Mouse (Mus musculus) frontal cortex, postnatal 10 days (tissue): ENCODE measurements around the gene Sbk1.
"Not testable (repeated sequence)": the region's sequence is repeated elsewhere in the genome, so short reads cannot be mapped to it uniquely, and the experiment has no call there.

Experiments used
- DNase-seq, 2 experiments: peaks; one replicate each; pipeline ENCODE4 v3.0.0; 2022; ENCODE audit warnings: low spot score in 2 of 2, mixed read lengths in 1 of 2

Sbk1 gene

DNA sequence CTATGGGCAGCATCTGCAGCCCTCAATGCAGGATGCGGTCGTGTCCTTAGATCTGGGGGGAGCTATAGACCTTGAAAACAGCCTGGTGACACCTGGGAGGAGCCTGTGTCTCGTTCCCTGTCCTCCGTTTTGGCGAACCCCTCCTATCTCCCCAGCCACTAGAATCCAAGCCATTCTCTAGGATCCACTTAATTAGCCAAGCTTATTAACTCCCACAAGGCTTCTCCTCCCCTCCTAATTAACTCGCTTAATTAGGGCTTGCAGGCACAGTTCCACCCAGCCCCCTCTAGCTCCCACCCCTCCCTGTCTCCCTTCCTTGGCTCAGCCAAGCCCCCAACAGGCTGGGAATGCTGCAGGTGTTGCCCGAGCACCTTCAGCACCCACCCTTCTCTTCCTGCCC is 8.5 kb upstream of the Sbk1 start:
- DNase-seq = no peak

DNA sequence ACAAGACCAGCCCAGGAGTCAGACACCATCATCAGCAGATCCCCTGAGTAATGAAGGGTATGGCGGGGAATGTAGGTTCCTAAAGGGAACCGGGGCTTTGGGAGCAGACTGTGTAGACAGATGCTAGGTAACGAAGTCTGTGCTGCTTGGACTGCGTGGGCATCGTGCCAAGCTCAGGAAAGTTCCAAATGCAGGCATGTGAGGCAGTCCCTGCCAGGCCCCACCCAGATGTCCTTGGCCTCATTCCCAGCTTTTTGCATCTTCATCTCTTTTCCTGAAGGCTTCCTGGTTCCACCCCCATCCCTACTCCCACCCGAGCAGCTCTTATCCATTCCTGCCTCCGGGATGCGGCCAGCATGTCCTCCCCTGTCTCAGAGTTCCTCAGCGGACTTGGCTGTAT is 6.5 kb upstream of the Sbk1 start:
- peak; percentile 77 to 86 for DNase-seq

DNA sequence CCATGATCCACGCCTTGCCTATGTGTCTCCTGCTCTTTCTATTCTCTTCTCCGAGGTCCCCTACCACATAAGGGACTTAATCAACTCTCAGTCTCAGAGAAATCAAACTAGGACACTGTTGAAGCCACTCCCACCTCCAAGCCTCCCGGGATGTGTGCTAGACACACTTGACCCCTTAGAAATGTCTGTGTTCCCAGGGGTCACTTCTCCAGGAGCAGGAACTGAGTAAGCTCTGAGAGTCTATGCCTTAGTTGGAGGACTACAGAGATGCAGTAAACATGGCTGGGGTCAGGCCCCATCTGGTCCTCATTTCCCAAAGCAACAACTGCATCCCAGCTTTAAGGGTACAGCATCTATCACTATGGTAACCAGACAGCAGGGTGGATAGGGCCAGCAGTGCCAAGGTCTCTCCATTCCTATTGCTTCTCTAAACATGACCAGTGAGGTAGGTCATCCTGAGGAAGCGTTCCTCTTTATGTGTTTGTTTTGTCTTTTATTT is 6.0 kb upstream of the Sbk1 start:
- DNase-seq = no peak

DNA sequence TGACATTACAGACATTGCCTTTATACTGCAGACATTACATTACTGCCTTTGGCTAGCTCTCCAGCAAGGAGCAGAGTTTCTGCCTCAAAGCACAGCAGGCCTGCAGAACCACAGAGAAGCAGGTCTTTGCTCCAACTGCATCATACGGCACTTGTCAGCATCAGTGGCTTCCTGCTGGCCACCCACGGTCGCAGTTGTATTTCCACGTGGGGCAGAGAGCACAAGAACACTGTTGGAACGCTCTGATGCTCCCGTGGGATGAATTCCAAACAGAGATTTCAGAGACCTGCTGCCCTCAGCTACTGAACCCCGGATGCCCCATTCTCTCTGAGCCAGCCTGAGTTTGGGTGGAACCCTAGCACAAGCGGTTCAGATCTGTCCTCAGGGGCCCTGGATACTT is 4.8 kb upstream of the Sbk1 start:
- DNase-seq = no peak

DNA sequence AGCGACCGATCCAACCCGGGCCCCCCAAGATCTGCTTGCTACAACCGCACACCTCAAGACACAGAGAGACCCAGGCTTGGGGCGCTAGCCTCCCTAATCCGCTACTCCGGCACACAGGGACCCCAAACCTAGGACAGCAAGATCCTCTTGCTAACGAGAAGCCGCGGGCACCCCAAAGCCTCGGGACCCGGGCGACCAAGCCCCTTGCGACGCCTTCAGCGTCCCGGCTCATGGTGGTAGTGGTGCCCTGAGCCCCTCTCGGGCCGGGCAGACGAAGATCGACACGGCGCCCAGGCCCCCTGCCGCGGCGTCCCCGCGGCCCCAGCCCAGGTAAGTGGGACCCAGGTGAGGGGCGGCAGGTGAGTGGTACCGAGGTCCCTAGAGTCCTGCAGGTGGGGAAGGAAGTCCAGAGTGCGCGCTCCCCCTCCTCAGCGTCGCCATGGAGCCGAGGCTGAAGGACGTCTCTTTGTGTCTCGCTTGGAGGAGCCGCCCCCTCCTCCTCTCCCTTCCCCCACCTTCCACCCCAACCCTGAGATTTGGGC is 422 bp downstream of the Sbk1 start:
- DNase-seq = no peak

DNA sequence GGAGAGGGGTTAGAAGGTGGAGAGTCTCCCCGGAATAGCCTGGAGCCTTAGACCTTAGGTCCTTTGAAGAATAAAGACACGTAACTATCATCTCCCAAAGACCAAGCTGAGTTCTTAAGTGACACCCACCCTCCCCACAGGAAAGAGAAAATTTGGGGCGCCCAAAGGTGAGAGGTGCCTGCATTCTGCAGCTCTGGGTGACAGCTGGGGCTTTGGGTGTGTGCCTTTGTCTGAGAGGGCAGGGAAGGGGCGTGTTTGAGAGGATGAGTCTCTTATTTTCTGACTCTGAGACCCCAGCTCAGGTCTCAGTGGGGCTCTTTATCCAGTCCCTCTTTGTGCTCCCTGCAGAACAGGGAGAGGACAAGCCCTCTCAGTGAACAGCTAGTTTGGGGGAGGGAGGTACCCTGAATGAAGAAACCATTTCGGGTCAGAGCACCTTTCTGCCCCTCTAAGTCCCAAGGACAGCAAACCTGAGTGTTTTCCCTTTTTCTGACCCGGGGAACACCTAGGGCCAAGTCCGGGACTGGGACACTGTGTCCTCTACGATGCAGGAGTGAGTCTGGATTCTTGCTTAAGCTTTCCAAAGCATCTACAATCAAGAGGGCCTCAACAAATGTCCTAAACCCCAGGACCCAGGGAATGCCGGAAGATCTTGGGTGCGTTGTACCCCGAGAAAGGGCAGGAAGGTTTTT is 1.1 kb downstream of the Sbk1 start:
- DNase-seq = no peak

DNA sequence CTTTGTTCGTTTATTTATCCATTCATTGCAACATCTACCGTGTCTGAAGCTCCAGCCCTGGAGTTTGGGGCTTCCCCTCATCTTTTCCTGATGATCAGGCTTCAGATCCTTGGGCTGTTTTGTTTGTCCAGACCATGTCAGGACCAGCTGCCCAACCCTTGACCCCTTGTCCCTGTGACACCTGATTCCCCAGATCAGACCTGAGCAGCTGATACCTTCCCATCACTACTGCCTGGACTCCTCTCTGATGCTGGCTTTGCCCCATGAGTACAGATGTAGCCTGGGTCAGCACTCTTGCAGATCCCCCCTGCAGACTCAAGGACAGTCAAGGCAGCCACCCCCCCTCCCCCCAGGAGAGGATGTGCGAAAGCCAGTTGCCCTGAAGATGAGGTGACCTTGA is 1.7 kb downstream of the Sbk1 start:
- DNase-seq = no peak

DNA sequence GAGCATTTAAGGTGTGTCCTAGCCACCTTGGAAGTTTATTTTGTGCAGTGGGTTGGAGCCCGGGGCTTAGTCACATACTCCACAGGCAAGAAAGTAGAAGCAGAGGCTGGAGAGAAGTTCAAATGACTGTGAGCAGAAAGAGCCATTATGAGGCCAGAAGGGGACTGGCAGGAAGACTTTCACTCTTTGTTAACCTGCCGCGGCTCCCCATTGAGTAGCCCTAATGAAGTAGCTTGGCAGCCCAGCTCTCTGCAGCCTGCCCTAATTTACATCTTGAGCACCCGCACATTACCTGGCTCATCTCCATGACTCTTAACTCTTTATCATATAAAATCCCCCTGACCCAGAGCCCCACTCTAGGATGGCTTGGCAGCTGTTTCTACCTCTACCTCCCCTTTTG is 2.2 kb downstream of the Sbk1 start:
- DNase-seq = no peak

DNA sequence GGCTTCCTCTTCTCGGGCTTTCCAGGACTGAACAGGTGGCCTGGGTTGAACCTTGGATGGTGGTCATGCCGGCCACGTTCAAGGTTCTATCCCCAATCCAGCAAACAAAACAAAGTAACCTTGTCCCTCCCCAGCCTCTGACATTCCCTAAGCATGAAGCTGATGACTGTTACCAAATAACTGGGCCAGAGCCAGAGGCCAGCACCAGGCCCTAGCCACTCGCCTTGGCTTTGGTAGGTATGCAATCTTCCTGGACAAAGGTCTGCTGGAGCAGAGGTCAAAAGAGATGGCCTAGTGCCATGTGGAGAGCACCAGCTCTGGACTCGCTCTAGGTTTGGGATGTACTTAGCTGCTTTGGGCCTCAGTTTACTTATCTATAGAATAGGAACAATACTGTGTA is 3.3 kb downstream of the Sbk1 start:
- no peak for DNase-seq

DNA sequence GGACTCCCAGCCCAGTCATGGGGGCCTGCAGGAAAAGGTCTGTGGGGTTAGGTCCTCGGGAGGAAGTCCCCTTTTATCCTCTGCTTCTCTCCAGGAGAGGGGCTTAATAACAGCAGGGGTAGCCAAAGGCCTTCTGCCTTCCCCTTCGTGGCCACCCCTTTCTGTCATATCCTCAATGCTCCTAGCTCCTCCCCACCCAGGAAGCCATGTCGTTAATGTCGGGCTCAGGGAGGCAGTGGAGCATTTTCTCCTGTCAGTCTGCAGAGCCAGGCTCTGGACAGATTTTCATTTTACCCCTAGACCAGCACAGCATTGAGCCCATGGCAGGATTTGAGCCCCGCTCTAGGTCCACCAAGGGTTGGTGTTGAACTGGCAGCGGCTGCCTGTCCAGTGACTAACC is 3.9 kb downstream of the Sbk1 start:
- no peak for DNase-seq

DNA sequence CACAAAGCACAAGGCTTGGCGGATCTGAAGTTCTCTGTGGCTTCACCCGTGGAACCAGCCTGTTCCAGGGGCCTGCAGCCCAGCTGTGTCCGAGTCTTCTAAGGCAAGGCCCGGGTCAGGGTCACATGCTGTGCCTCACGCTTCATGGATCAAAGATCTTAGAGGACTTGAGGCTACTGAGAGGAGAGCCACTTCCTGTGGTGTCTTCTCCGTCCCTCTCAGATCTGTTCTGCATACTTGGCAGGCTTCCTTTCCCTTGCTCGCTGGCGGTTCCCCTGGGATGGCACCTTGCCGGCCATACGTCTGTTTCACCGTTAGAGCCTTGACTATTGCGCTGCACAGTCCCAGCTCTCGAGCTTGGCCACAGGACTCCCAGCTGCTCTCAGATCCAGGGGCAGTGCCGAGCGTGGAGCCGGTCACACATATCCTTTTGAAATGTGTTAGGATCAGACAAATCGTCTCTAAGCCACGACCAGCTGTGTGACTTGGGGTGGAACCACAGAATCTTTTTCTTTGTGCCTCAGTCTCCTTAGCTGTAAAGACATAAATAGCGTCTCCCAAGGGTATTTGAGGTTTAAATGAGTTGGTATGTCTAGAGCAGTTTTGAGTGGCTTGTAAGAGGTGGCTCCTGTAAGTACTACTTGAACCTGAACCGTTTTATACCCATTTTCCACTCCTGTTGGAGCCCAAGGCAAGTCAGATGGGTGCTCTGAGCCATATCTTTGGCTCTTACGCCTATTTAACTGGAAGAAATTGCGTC is 5.3 kb downstream of the Sbk1 start:
- no peak for DNase-seq

DNA sequence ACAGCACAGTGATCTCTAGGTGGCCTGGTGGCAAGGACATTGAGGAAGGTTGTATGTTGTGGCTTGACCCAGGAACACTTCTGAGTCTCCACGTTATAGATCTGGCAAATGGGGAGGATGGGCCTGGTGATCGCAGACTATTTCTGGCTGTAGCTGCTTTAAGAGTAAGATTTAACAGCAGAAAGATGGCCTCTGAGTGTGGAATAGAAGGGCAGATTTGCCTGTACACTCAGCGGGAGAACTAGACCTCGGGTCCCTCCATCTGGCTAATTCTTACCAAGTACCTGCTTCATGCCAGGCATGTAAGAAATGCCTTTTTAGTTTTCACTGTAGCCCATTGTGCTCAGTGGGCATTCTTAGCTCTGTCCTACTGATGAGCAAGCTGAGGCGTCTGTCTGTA is 6.4 kb downstream of the Sbk1 start:
- no peak for DNase-seq

DNA sequence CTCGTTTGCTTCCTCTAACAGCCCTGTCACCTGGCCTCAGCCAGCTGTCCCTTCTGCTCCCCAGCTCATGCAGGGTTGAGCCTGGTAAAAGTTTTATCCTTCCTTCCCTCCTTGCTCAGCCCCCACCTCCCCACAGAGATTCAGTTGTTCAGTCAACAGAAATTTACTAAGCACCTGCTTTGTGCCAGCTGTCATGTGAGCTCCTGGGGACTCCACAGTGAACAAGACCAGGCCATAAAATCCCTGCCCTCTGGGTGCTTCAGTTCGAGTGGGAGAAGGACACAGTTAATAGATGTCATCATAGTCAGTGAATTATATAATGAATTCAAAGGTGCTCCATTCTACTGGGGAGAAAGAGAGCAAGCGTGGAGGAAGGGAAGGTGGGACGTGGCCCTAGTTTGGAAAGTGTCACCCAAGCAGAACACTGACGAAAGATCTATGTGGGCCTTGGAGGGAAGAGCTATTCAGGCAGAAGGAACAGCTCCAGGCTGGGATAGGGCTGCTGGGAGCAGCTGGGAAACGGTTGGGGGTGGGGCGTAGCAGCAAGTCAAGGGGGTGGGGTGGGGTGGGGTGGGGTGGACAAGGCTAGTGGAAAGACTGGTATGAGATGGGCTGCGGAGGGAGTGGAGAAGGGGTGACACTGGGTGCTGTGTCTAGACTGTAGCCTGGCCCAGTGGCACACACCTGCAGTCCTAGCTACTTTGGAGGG is 7.5 kb downstream of the Sbk1 start:
- DNase-seq = no peak

DNA sequence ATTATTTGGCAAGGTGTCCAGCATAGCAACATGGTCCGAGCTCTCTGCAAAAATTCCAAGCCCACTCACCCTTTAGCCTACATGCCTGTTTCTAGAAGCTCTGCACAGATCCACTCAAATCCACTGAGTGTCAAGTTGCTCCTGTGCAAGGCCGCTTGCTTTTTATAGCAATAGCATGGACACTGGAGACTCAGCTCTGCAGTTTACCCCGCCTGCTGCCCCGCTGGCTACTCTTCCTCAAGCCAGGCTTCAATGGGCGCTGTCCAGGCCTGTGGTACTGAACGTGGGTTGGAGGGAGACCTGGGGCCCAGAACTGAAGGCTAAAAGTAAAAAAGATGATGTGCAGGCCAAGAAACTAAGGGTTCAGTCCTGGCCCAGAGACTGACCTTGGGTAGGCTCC is 8.3 kb downstream of the Sbk1 start:
- no peak for DNase-seq

DNA sequence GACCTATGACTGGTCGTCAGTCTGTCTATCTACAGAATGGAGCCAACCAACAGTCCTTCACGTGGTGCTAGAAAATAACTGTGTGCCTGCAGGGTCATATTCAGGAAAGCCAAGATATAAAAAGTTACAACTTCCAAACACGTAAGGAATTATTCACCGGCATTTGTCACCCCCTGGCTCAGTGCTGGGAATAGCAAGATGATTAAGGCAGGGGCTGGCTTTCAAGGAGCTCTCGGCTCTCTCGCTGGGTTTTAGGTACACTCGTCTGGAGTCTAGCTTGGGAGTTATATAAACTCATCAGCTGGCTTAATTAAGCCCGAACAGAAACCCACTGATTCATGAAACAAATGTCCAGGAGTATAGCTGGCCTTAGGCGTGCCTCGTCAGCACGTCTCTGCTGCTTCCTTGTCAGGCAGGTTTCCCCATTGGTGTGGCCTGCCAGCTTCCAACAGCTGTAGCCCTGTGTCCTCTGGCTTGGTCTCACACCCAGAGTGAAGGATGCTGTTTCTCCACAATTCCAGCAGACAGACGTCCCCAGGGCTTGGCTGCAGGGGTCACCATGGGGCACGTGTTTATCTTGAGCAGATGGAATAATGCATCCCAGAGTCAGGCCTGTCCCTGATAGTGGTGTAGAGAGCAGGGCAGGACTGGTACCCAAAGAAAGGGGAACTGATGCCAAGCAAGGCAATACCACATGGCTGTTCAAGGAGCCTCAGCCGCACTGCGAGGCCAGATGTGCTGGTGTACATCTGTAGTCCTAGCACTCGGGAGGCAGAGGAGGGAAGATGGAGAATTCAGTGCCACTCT is 9.7 kb downstream of the Sbk1 start:
- no peak for DNase-seq

DNA sequence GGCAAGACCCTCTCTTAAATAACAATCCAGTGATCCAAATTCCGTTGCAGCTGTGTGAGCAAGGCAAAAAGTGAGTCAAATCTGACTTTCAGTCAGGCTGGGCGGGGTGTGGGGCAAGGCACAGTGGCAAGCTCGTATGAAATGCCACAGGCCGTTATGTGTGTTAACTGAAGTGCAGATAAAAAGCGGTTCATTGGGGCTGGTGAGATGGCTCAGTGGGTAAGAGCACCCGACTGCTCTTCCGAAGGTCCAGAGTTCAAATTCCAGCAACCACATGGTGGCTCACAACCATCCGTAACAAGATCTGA is 10.2 kb downstream of the Sbk1 start:
- DNase-seq = not testable (repeated sequence)

DNA sequence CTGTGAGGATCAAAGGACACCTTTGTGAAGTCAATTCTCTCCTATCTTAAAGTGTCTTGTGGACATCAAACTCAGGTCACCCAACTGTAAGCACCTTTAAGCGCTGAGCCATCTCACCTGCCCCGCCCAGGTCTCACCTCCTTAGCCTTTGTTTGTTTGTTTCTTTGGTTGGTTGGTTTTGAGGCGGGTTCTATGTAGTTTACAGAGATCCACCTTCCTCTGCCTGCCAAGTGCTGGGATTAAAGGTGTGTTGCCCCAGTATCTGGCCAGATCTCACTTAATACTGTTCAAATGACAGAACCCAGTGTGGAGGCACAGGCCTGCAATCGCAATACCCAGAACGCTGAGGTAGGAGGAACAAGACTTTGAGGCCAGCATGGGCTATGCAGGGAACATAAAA is 11.6 kb downstream of the Sbk1 start:
- DNase-seq = no peak

DNA sequence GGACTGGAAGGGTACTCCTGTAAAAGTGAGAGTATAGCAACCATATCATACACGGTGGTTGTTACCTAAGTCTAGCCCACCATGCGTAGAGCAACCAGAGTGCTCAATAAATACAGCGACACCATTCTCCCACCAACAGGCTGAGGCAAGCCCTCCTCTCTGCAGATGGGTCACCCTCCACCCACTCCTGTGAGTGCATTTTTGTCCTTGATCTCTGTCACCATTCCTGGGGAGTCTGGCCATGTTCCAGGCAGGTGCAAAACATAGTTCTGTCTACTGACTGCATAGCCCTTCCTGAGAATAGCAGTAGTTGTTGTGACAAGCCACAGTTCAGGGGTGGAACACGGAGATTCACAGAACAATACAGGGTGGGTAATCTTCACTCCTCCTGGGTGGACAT is 12.0 kb downstream of the Sbk1 start:
- DNase-seq = no peak

DNA sequence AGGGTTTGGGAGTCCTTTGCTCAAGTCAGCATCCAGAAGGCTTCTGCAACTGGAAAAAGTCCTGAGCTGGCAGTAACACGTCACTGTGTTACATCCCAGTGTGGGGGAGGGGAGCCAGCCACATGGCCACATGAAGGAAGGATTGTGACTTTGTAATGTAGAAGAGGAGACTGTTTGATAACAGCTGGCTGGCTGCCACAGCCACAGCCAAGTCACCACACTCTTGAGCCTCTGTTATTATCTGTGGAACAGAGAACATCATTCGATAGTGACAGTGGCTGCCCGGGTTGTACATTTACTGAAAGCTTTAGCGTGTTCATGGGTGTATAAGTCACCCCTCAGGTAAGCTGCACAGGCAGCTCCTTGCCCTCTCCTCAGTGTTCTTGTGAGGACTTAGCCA is 12.4 kb downstream of the Sbk1 start:
- peak in 1 of 2 experiments; percentile 72 for DNase-seq

DNA sequence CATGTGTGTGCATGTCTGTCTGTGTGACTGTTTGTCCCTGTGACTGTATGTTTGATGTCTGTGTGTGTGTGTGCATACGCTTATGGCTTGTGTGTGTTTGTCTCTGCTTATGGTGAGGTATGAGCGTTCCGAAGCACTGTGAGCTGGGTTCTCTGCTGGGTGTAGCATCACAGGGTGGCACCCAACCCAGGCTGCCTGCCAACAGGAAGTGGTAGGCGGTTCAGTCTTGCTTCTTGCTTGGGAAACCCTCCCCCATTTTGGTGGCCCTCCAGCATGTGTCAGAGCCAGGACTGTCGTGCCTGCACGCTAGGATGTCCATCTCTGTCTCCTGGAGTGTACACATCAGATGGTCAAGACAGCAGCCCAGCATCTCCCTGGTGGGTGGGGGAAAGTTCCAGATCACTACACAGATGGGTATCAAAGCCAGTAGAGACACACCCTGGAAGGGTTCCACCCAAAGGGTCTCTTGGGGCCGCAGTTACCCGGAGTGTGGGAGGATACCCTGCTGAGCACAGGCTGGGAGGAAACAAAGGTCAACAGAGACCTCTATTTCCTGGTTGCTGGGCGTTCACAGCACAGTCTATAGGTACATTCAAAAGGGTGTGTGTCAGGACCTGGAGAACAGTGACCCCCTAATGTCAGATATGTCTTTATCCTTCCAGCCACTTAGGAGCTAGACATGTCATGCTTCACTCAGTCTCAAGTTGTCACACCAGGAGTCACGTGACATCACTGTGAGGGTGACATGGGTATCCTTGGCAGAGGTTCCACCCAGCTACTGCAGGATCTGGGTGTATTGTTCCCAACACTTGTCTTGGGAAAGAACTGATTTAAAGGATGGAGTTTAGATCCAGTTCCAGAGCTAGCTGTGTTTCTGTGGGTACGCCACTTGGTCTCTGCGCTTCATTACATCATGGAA is 13.1 kb downstream of the Sbk1 start:
- peak; percentile 69 to 86 for DNase-seq

DNA sequence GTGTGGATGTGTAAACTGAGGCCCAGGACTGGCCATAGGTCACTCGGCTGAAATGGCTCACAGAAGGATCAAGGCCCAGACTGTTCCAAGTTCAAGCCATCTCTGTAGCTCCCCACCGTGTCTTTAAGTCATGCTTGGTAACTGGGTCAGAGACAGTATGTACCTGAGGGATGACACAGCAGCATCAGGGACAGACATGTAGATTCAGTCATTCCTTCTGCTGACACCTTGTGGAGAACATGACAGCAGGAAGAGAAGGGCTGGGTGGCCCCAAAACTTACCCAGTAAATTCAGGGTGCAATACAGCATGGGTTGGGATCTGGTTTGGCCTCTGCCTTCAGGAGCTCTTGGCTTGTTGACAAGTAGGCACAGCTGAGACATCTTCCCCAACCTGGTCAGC is 13.9 kb downstream of the Sbk1 start:
- DNase-seq = no peak
